7 mouse cellular contexts compared by ENCODE assay signal in the genomic region with DNA sequence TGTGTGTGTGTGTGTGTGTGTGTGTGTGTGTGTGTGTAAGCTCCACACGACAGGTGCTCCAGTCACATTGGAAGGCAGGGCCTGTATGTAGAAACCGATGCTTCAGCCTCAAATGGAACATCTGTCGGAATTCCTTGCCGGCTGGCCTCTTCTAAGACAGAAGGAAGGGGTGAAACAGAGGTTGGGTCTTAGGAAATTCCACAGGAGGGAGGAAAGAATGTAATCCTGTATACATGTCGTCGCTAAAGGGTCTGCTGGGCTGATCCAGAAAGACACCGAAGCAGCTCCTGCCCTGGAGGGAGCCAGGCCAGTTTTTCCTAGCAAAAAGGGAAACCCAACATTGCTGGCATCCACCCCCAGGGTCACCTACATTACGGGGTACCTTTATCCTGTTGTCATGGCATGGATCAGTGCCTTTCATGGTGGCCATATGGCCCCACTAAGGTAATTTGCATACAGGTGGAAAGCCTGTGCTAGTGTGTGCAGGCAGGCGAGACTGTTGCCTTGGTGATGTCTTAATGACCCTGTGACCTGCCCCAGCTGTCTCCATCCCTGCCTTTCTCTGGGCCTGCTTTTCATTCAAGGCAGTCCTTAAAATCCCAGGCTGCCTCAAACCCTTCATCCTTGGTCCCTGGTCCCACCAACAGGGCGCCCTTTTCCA. TPM values are rescaled to one million over a fixed set of nuclear protein-coding genes. Genes with fewer than 3 reads are reported as not detected.
DNase-seq lines count a peak whose midpoint lies in the region; ATAC-seq lines count a peak whose summit lies in the region.

No protein-coding gene starts in this region.

- no peaks in the 10 kb centered on the region for H3K9me3 ChIP-seq in embryonic facial prominence, embryonic 14.5 days (ENCODE audit: control insufficient read depth, low read length)
- H3K9me3 ChIP-seq in kidney, embryonic 15.5 days (replicated peaks) = no peaks in the 10 kb centered on the region
- H3K9me3 ChIP-seq in midbrain, embryonic 14.5 days (ENCODE audit: control insufficient read depth, low read length) = no peaks in the 10 kb centered on the region

- DNase-seq in ZHBTc4 (ENCODE audit: low read depth, low spot score) = peak; percentile 41
- peak; percentile 82 for DNase-seq in embryonic facial prominence, embryonic 14.5 days (ENCODE audit: low spot score)
- DNase-seq in midbrain, embryonic 14.5 days = peak; percentile 71
- DNase-seq in layer of hippocampus, postnatal 10 days (ENCODE audit: low spot score in 2 of 2) = no peak
- DNase-seq in adrenal gland, adult 18-20 months (ENCODE audit: low spot score in 2 of 2) = no peak
- DNase-seq in urinary bladder, postnatal 10 days (ENCODE audit: low spot score) = no peak

- H3K9ac ChIP-seq in embryonic facial prominence, embryonic 14.5 days (ENCODE audit: low read depth, low read length) = peak overlapping the region; percentile 25
- H3K9ac ChIP-seq in kidney, embryonic 15.5 days = no peak overlapping the region
- no peak overlapping the region; the same call in 1 of the 2 replicates for H3K9ac ChIP-seq in midbrain, embryonic 14.5 days (replicated peaks; ENCODE audit: low read length)

- no peak overlapping the region for H3K4me2 ChIP-seq in embryonic facial prominence, embryonic 14.5 days (ENCODE audit: low read depth, low read length)
- peak overlapping the region; percentile 25 for H3K4me2 ChIP-seq in kidney, embryonic 15.5 days
- peak overlapping the region; percentile 17; the same call in 1 of the 2 replicates for H3K4me2 ChIP-seq in midbrain, embryonic 14.5 days (ENCODE audit: low read length)

- peaks cover 30% of the 10 kb centered on the region for H3K4me1 ChIP-seq in embryonic facial prominence, embryonic 14.5 days (ENCODE audit: control insufficient read depth, insufficient read depth, low read length)
- H3K4me1 ChIP-seq in kidney, embryonic 15.5 days = peaks cover 51% of the 10 kb centered on the region
- H3K4me1 ChIP-seq in midbrain, embryonic 14.5 days (ENCODE audit: control insufficient read depth, insufficient read depth, low read length) = peaks cover 36% of the 10 kb centered on the region

- no peak overlapping the region for H3K4me3 ChIP-seq in embryonic facial prominence, embryonic 14.5 days (ENCODE audit: low read depth, low read length)
- H3K4me3 ChIP-seq in kidney, embryonic 15.5 days (replicated peaks) = no peak overlapping the region; the same call in 1 of the 2 replicates
- no peak overlapping the region for H3K4me3 ChIP-seq in midbrain, embryonic 14.5 days (replicated peaks; ENCODE audit: low read depth, low read length)

- H3K27me3 ChIP-seq in embryonic facial prominence, embryonic 14.5 days (replicated peaks; ENCODE audit: control insufficient read depth, insufficient read depth, low read length) = no peaks in the 10 kb centered on the region
- no peaks in the 10 kb centered on the region for H3K27me3 ChIP-seq in kidney, embryonic 15.5 days
- H3K27me3 ChIP-seq in midbrain, embryonic 14.5 days (ENCODE audit: control insufficient read depth, insufficient read depth, low read length) = no peaks in the 10 kb centered on the region

- ATAC-seq in embryonic facial prominence, embryonic 14.5 days (ENCODE audit: low read depth) = peak; percentile 46
- peak; percentile 74 for ATAC-seq in kidney, embryonic 15.5 days (replicated peaks; ENCODE audit: low FRiP score)
- peak; percentile 74 for ATAC-seq in midbrain, embryonic 14.5 days (ENCODE audit: low FRiP score, low TSS enrichment)

- peak overlapping the region; percentile 70 for H3K27ac ChIP-seq in embryonic facial prominence, embryonic 14.5 days (replicated peaks; ENCODE audit: low read depth, low read length)
- peak overlapping the region; percentile 87 for H3K27ac ChIP-seq in kidney, embryonic 15.5 days
- H3K27ac ChIP-seq in midbrain, embryonic 14.5 days (replicated peaks; ENCODE audit: low read depth, low read length) = peak overlapping the region; percentile 78

- H3K36me3 ChIP-seq in embryonic facial prominence, embryonic 14.5 days (ENCODE audit: control insufficient read depth, insufficient read depth, low read length) = peaks cover 41% of the 10 kb centered on the region
- H3K36me3 ChIP-seq in kidney, embryonic 15.5 days = peaks cover 43% of the 10 kb centered on the region
- peaks cover 24% of the 10 kb centered on the region for H3K36me3 ChIP-seq in midbrain, embryonic 14.5 days (ENCODE audit: control insufficient read depth, insufficient read depth, low read length)

- 18% methylated on average over 10 of the region's 10 CpGs for WGBS in embryonic facial prominence, embryonic 14.5 days
- WGBS in kidney, embryonic 15.5 days = 16% methylated on average over 10 of the region's 10 CpGs
- 4% methylated on average over 10 of the region's 10 CpGs for WGBS in midbrain, embryonic 14.5 days

RNA-seq across cellular contexts. Expression of a gene that starts 3.4 kb away (rescaled TPM):
- 5.5 and 9.9 TPM in 2 replicates for polyA plus RNA-seq in embryonic facial prominence, embryonic 14.5 days (2014; fragmentation: Nextera tagmentation; extraction: Ambion mirVana)
- polyA plus RNA-seq in kidney, embryonic 15.5 days (2015; fragmentation: Nextera tagmentation; extraction: Ambion mirVana) = 3.2 and 3.6 TPM in 2 replicates
- 11.3 and 14.1 TPM in 2 replicates for polyA plus RNA-seq in midbrain, embryonic 14.5 days (2014; fragmentation: Nextera tagmentation; extraction: Ambion mirVana)
- 10 to 100 TPM; 21.9 to 22.7 TPM for total RNA-seq in layer of hippocampus, postnatal 10 days (2021)
- 1 to 10 TPM; 4.5 to 5.6 TPM for total RNA-seq in adrenal gland, adult 18-20 months (2021)

RNA-seq across cellular contexts. Expression of a gene that starts 3.7 kb away (rescaled TPM):
- 51.2 and 60.8 TPM in 2 replicates for polyA plus RNA-seq in embryonic facial prominence, embryonic 14.5 days (2014; fragmentation: Nextera tagmentation; extraction: Ambion mirVana)
- 62.1 and 71.5 TPM in 2 replicates for polyA plus RNA-seq in kidney, embryonic 15.5 days (2015; fragmentation: Nextera tagmentation; extraction: Ambion mirVana)
- 16.4 and 31.5 TPM in 2 replicates for polyA plus RNA-seq in midbrain, embryonic 14.5 days (2014; fragmentation: Nextera tagmentation; extraction: Ambion mirVana)
- 10 to 100 TPM; 19.7 to 27.0 TPM for total RNA-seq in layer of hippocampus, postnatal 10 days (2021)
- total RNA-seq in adrenal gland, adult 18-20 months (2021) = 1 to 10 TPM; 4.2 to 5.2 TPM

RNA-seq across cellular contexts. Expression of a gene that starts 10.6 kb away (rescaled TPM):
- 10.4 and 10.6 TPM in 2 replicates for polyA plus RNA-seq in embryonic facial prominence, embryonic 14.5 days (2014; fragmentation: Nextera tagmentation; extraction: Ambion mirVana)
- 10.6 and 10.8 TPM in 2 replicates for polyA plus RNA-seq in kidney, embryonic 15.5 days (2015; fragmentation: Nextera tagmentation; extraction: Ambion mirVana)
- 11.1 TPM in 2 replicates for polyA plus RNA-seq in midbrain, embryonic 14.5 days (2014; fragmentation: Nextera tagmentation; extraction: Ambion mirVana)
- total RNA-seq in layer of hippocampus, postnatal 10 days (2021) = 100 to 1,000 TPM; 106 to 108 TPM
- total RNA-seq in adrenal gland, adult 18-20 months (2021) = 10 to 100 TPM; 51.3 to 63.4 TPM

RNA-seq across cellular contexts. Expression of a gene that starts 16.4 kb away (rescaled TPM):
- polyA plus RNA-seq in embryonic facial prominence, embryonic 14.5 days (2014; fragmentation: Nextera tagmentation; extraction: Ambion mirVana) = 23.5 and 25.1 TPM in 2 replicates
- 25.6 TPM in 2 replicates for polyA plus RNA-seq in kidney, embryonic 15.5 days (2015; fragmentation: Nextera tagmentation; extraction: Ambion mirVana)
- 32.5 and 34.3 TPM in 2 replicates for polyA plus RNA-seq in midbrain, embryonic 14.5 days (2014; fragmentation: Nextera tagmentation; extraction: Ambion mirVana)
- 10 to 100 TPM; 21.0 to 22.4 TPM for total RNA-seq in layer of hippocampus, postnatal 10 days (2021)
- 10 to 100 TPM; 14.9 to 16.3 TPM for total RNA-seq in adrenal gland, adult 18-20 months (2021)

RNA-seq across cellular contexts. Expression of a gene that starts 30.6 kb away (rescaled TPM):
- polyA plus RNA-seq in embryonic facial prominence, embryonic 14.5 days (2014; fragmentation: Nextera tagmentation; extraction: Ambion mirVana) = 64.6 and 69.4 TPM in 2 replicates
- 82.9 and 91.1 TPM in 2 replicates for polyA plus RNA-seq in kidney, embryonic 15.5 days (2015; fragmentation: Nextera tagmentation; extraction: Ambion mirVana)
- 76.4 and 85.7 TPM in 2 replicates for polyA plus RNA-seq in midbrain, embryonic 14.5 days (2014; fragmentation: Nextera tagmentation; extraction: Ambion mirVana)
- 10 to 100 TPM; 64.4 to 70.0 TPM for total RNA-seq in layer of hippocampus, postnatal 10 days (2021)
- 100 to 1,000 TPM; 103 to 273 TPM for total RNA-seq in adrenal gland, adult 18-20 months (2021)

Comparison
In these comparisons a context has a peak if more than half of its experiments do, and no peak if none do; other contexts are left out.
1. DNase-seq: peak in ZHBTc4 (single experiment), embryonic facial prominence, embryonic 14.5 days (single experiment) and midbrain, embryonic 14.5 days (single experiment); none in layer of hippocampus, postnatal 10 days (0 of 2), adrenal gland, adult 18-20 months (0 of 2) and urinary bladder, postnatal 10 days (single experiment).
2. Peak in every context shown above with its lines, with median percentiles within 50 percentile points of each other: ATAC-seq and H3K27ac ChIP-seq.